Mouse (Mus musculus): Measurements from ENCODE around the gene Arsb. TPM values are rescaled to one million over a fixed set of nuclear protein-coding genes. Genes with fewer than 3 reads are reported as not detected.

Gene Arsb
- polyA plus RNA-seq, 1 experiment, result 9.2 TPM

- no peak for TF ChIP-seq CTCF (IDR thresholded peaks at IDR 0.05; ENCODE audit: control insufficient read depth, insufficient read depth, insufficient read length)
- no peak for TF ChIP-seq FOSL1 (IDR thresholded peaks at IDR 0.05; ENCODE audit: insufficient read depth, low read length, poor library complexity, severe bottlenecking)
- Histone ChIP-seq H3K79me3 (ENCODE audit: low read depth) (no peaks in the 10 kb centered on the region), H3ac (ENCODE audit: control insufficient read depth, insufficient read length, low read depth) (no peak overlapping the region), H3K36me3 (ENCODE audit: control insufficient read depth, insufficient read depth) (no peaks in the 10 kb centered on the region), H3K27me3 (ENCODE audit: control insufficient read depth, insufficient read depth, insufficient read length) (no peaks in the 10 kb centered on the region), H3K4me3 (ENCODE audit: insufficient read depth, poor library complexity, severe bottlenecking) (no peak overlapping the region), H3K79me2 (ENCODE audit: control insufficient read depth, insufficient read depth) (no peaks in the 10 kb centered on the region)
These were observed 84.3 kb downstream of the Arsb start for GRCm38 (mm10) chr13:93855701-93856183.

GRCm38 (mm10) chr13:93861211-93861610 lies 89.8 kb downstream of the Arsb start:
- Histone ChIP-seq H3K79me2 (ENCODE audit: control insufficient read depth, insufficient read depth) (no peaks in the 10 kb centered on the region), H3K27me3 (ENCODE audit: control insufficient read depth, insufficient read depth, insufficient read length) (no peaks in the 10 kb centered on the region), H3K79me3 (ENCODE audit: low read depth) (no peaks in the 10 kb centered on the region), H3K4me3 (ENCODE audit: insufficient read depth, poor library complexity, severe bottlenecking) (no peak overlapping the region), H3K36me3 (ENCODE audit: control insufficient read depth, insufficient read depth) (no peaks in the 10 kb centered on the region), H3ac (ENCODE audit: control insufficient read depth, insufficient read length, low read depth) (no peak overlapping the region)
- TF ChIP-seq FOSL1 (IDR thresholded peaks at IDR 0.05; ENCODE audit: insufficient read depth, low read length, poor library complexity, severe bottlenecking) (no peak), USF1 (IDR thresholded peaks at IDR 0.05; ENCODE audit: low read depth) (no peak), MYOD1 (IDR thresholded peaks at IDR 0.05; ENCODE audit: control insufficient read depth, insufficient read length, low read depth) (no peak), CTCF (IDR thresholded peaks at IDR 0.05; ENCODE audit: control insufficient read depth, insufficient read depth, insufficient read length) (no peak), MYOG (IDR thresholded peaks at IDR 0.05; ENCODE audit: control insufficient read depth, extremely low read depth, insufficient read length) (no peak), MAX (IDR thresholded peaks at IDR 0.05) (no peak), CEBPB (IDR thresholded peaks at IDR 0.05; ENCODE audit: low read depth) (no peak)

GRCm38 (mm10) chr13:93864066-93864740 lies 92.8 kb downstream of the Arsb start:
- Histone ChIP-seq H3ac (ENCODE audit: control insufficient read depth, insufficient read length, low read depth) (no peak overlapping the region), H3K79me3 (ENCODE audit: low read depth) (no peaks in the 10 kb centered on the region), H3K4me3 (ENCODE audit: insufficient read depth, poor library complexity, severe bottlenecking) (no peak overlapping the region), H3K36me3 (ENCODE audit: control insufficient read depth, insufficient read depth) (no peaks in the 10 kb centered on the region), H3K27me3 (ENCODE audit: control insufficient read depth, insufficient read depth, insufficient read length) (no peaks in the 10 kb centered on the region), H3K79me2 (ENCODE audit: control insufficient read depth, insufficient read depth) (no peaks in the 10 kb centered on the region)
- TF ChIP-seq MYOG (IDR thresholded peaks at IDR 0.05; ENCODE audit: control insufficient read depth, extremely low read depth, insufficient read length), result no peak
- no peak for TF ChIP-seq CTCF (IDR thresholded peaks at IDR 0.05; ENCODE audit: control insufficient read depth, insufficient read depth, insufficient read length)
- no peak for TF ChIP-seq MYOD1 (IDR thresholded peaks at IDR 0.05; ENCODE audit: control insufficient read depth, insufficient read length, low read depth)
- TF ChIP-seq MAX (IDR thresholded peaks at IDR 0.05), result no peak

- Histone ChIP-seq H3K36me3 (ENCODE audit: control insufficient read depth, insufficient read depth) (no peaks in the 10 kb centered on the region), H3K79me2 (ENCODE audit: control insufficient read depth, insufficient read depth) (no peaks in the 10 kb centered on the region), H3K79me3 (ENCODE audit: low read depth) (no peaks in the 10 kb centered on the region), H3K27me3 (ENCODE audit: control insufficient read depth, insufficient read depth, insufficient read length) (no peaks in the 10 kb centered on the region), H3K4me3 (ENCODE audit: insufficient read depth, poor library complexity, severe bottlenecking) (no peak overlapping the region), H3ac (ENCODE audit: control insufficient read depth, insufficient read length, low read depth) (no peak overlapping the region)
- no peak for TF ChIP-seq CEBPB (IDR thresholded peaks at IDR 0.05; ENCODE audit: low read depth)
- TF ChIP-seq MYOD1 (IDR thresholded peaks at IDR 0.05; ENCODE audit: control insufficient read depth, insufficient read length, low read depth), result no peak
- no peak for TF ChIP-seq MYOG (IDR thresholded peaks at IDR 0.05; ENCODE audit: control insufficient read depth, extremely low read depth, insufficient read length)
- no peak for TF ChIP-seq USF1 (IDR thresholded peaks at IDR 0.05; ENCODE audit: low read depth)
- no peak for TF ChIP-seq CTCF (IDR thresholded peaks at IDR 0.05; ENCODE audit: control insufficient read depth, insufficient read depth, insufficient read length)
- TF ChIP-seq FOSL1 (IDR thresholded peaks at IDR 0.05; ENCODE audit: insufficient read depth, low read length, poor library complexity, severe bottlenecking), result no peak
- no peak for TF ChIP-seq MAX (IDR thresholded peaks at IDR 0.05)
These were observed 95.2 kb downstream of the Arsb start for GRCm38 (mm10) chr13:93866638-93867037.

- Histone ChIP-seq H3K36me3 (ENCODE audit: control insufficient read depth, insufficient read depth) (no peaks in the 10 kb centered on the region), H3K79me2 (ENCODE audit: control insufficient read depth, insufficient read depth) (no peaks in the 10 kb centered on the region), H3K79me3 (ENCODE audit: low read depth) (no peaks in the 10 kb centered on the region), H3K27me3 (ENCODE audit: control insufficient read depth, insufficient read depth, insufficient read length) (no peaks in the 10 kb centered on the region), H3ac (ENCODE audit: control insufficient read depth, insufficient read length, low read depth) (no peak overlapping the region), H3K4me3 (ENCODE audit: insufficient read depth, poor library complexity, severe bottlenecking) (no peak overlapping the region)
- TF ChIP-seq USF1 (IDR thresholded peaks at IDR 0.05; ENCODE audit: low read depth) (no peak), MYOD1 (IDR thresholded peaks at IDR 0.05; ENCODE audit: control insufficient read depth, insufficient read length, low read depth) (no peak), CEBPB (IDR thresholded peaks at IDR 0.05; ENCODE audit: low read depth) (no peak), FOSL1 (IDR thresholded peaks at IDR 0.05; ENCODE audit: insufficient read depth, low read length, poor library complexity, severe bottlenecking) (no peak), MAX (IDR thresholded peaks at IDR 0.05) (no peak), CTCF (IDR thresholded peaks at IDR 0.05; ENCODE audit: control insufficient read depth, insufficient read depth, insufficient read length) (no peak), MYOG (IDR thresholded peaks at IDR 0.05; ENCODE audit: control insufficient read depth, extremely low read depth, insufficient read length) (no peak)
These were observed 100.3 kb downstream of the Arsb start for GRCm38 (mm10) chr13:93871681-93872080.

GRCm38 (mm10) chr13:93872591-93872990 lies 101.2 kb downstream of the Arsb start:
- Histone ChIP-seq H3K27me3 (ENCODE audit: control insufficient read depth, insufficient read depth, insufficient read length) (no peaks in the 10 kb centered on the region), H3K4me3 (ENCODE audit: insufficient read depth, poor library complexity, severe bottlenecking) (no peak overlapping the region), H3K79me3 (ENCODE audit: low read depth) (no peaks in the 10 kb centered on the region), H3ac (ENCODE audit: control insufficient read depth, insufficient read length, low read depth) (no peak overlapping the region), H3K36me3 (ENCODE audit: control insufficient read depth, insufficient read depth) (no peaks in the 10 kb centered on the region), H3K79me2 (ENCODE audit: control insufficient read depth, insufficient read depth) (no peaks in the 10 kb centered on the region)
- TF ChIP-seq CEBPB (IDR thresholded peaks at IDR 0.05; ENCODE audit: low read depth), result no peak
- no peak for TF ChIP-seq MYOG (IDR thresholded peaks at IDR 0.05; ENCODE audit: control insufficient read depth, extremely low read depth, insufficient read length)
- TF ChIP-seq USF1 (IDR thresholded peaks at IDR 0.05; ENCODE audit: low read depth), result no peak
- no peak for TF ChIP-seq MAX (IDR thresholded peaks at IDR 0.05)
- TF ChIP-seq MYOD1 (IDR thresholded peaks at IDR 0.05; ENCODE audit: control insufficient read depth, insufficient read length, low read depth), result no peak
- no peak for TF ChIP-seq CTCF (IDR thresholded peaks at IDR 0.05; ENCODE audit: control insufficient read depth, insufficient read depth, insufficient read length)
- no peak for TF ChIP-seq FOSL1 (IDR thresholded peaks at IDR 0.05; ENCODE audit: insufficient read depth, low read length, poor library complexity, severe bottlenecking)
